Comparison of ENCODE assay signal across 8 mouse cellular contexts in the genomic region with DNA sequence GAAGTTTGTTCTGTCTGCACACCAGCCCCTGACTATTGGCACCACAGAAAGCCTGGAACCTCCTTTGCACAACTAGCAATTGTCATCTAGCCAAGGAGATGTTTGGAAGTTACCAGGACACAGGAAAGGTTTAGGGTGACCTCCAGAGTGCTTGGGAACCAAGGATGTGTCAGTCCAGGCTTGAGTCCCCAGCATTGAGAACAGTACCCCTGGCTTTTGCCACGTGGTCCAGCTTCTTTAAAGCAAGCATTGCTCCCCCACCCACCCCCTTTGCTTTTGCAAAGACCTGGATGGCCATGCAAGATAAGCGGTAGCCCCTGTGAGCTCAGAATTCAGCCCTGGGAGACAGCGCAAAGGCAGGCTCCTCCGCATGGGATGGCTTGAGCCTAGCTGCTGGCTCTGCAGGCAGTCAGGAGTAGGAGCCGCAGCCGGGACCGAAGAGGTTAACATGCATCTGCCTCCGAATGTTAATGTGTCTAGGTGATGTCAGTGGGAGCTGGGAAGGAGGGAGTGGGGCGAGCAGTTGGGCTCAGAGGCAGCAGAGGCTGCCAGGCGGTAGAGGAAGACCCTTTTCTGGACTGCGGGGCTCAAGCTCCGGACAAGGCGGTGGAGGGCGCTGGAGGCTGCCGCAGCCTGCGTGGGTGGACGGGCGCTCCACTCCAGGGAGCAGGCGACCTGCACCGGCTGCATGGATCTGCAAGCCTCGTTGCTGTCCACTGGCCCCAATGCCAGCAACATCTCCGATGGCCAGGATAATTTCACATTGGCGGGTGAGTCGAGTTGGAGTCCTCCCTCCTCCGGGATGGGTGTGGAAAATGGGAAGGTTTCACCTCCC. TPM values are rescaled to one million over a fixed set of nuclear protein-coding genes. Genes with fewer than 3 reads are reported as not detected.
DNase-seq lines count a peak whose midpoint lies in the region; ATAC-seq lines count a peak whose summit lies in the region.

Gene Mchr1, plus strand, starts transcription at position 414 of the 835 bp plus-strand sequence.

- H3K4me1 ChIP-seq in intestine, embryonic 16.5 days (ENCODE audit: control insufficient read depth, insufficient read depth, low read length): peaks cover 15% of the 10 kb centered on the region
- peaks cover 42% of the 10 kb centered on the region for H3K4me1 ChIP-seq in midbrain, embryonic 10.5 days
- 0 out of 2 replicates have a peak, but pooled peaks cover 5% of the 10 kb centered on the region for H3K4me1 ChIP-seq in stomach, embryonic 14.5 days (ENCODE audit: control insufficient read depth, insufficient read depth, low read length)

- peaks cover 4% of the 10 kb centered on the region; the same call in 1 of the 2 replicates for H3K27me3 ChIP-seq in intestine, embryonic 16.5 days (replicated peaks; ENCODE audit: control insufficient read depth, insufficient read depth, low read length)
- H3K27me3 ChIP-seq in midbrain, embryonic 10.5 days (ENCODE audit: low read depth, poor library complexity, severe bottlenecking): peaks cover 43% of the 10 kb centered on the region
- no peaks in the 10 kb centered on the region for H3K27me3 ChIP-seq in stomach, embryonic 14.5 days (ENCODE audit: control insufficient read depth, insufficient read depth, low read length)

- H3K9ac ChIP-seq in intestine, embryonic 16.5 days (ENCODE audit: low read depth, low read length): peak within 1 kb of the TSS; percentile 58
- no peak within 1 kb of the TSS; the same call in 1 of the 2 replicates for H3K9ac ChIP-seq in stomach, embryonic 14.5 days (replicated peaks; ENCODE audit: low read depth, low read length)

- H3K4me2 ChIP-seq in intestine, embryonic 16.5 days (ENCODE audit: low read depth, low read length): peak within 1 kb of the TSS; percentile 74
- peak within 1 kb of the TSS; percentile 48 for H3K4me2 ChIP-seq in stomach, embryonic 14.5 days (replicated peaks; ENCODE audit: low read depth, low read length)

- intact Hi-C loops in left cerebral cortex, postnatal 25 days (cut with DNase I): loop anchor here (5.0 kb wide), 1 partner anchor 112 kb away; no protein-coding TSS in a partner anchor

- 1% methylated on average over 25 of the region's 25 CpGs for WGBS in intestine, embryonic 16.5 days
- WGBS in midbrain, embryonic 10.5 days: under 1% methylated on average over 25 of the region's 25 CpGs
- WGBS in stomach, embryonic 14.5 days: 1% methylated on average over 25 of the region's 25 CpGs

- ATAC-seq in common myeloid progenitor, adult 5-6 weeks (replicated peaks; ENCODE audit: low read depth, poor library complexity, severe bottlenecking): peak; percentile 32; the same call in 1 of the 2 replicates
- ATAC-seq in intestine, embryonic 16.5 days: peak; percentile 66
- ATAC-seq in stomach, embryonic 14.5 days (ENCODE audit: insufficient number of reproducible peaks, insufficient read depth, low FRiP score, low read depth): peak; percentile 61; the same call in 1 of the 2 replicates

- H3K36me3 ChIP-seq in intestine, embryonic 16.5 days (ENCODE audit: control insufficient read depth, insufficient read depth, low read length): no peaks in the 10 kb centered on the region
- no peaks in the 10 kb centered on the region for H3K36me3 ChIP-seq in midbrain, embryonic 10.5 days
- no peaks in the 10 kb centered on the region for H3K36me3 ChIP-seq in stomach, embryonic 14.5 days (ENCODE audit: control insufficient read depth, insufficient read depth, low read length)

- peak; percentile 57 for DNase-seq in adrenal gland, postnatal 25 days
- peak; percentile 37 to 42 for DNase-seq in gastrocnemius, adult 8-10 months (ENCODE audit: low spot score in 2 of 2)
- peak; percentile 79 to 90 for DNase-seq in left cerebral cortex, postnatal 25 days (ENCODE audit: low spot score in 2 of 2)
- DNase-seq in midbrain, embryonic 10.5 days (ENCODE audit: low spot score): peak; percentile 83
- no peak for DNase-seq in T-cell, adult 2 months (ENCODE audit: low spot score)

- H3K27ac ChIP-seq in intestine, embryonic 16.5 days (ENCODE audit: low read length): no peak within 1 kb of the TSS
- H3K27ac ChIP-seq in midbrain, embryonic 10.5 days (replicated peaks): peak within 1 kb of the TSS; percentile 77
- no peak within 1 kb of the TSS for H3K27ac ChIP-seq in stomach, embryonic 14.5 days (ENCODE audit: low read length)

- no peaks in the 10 kb centered on the region for H3K9me3 ChIP-seq in intestine, embryonic 16.5 days (ENCODE audit: control insufficient read depth, low read length)
- H3K9me3 ChIP-seq in midbrain, embryonic 10.5 days (replicated peaks): no peaks in the 10 kb centered on the region
- H3K9me3 ChIP-seq in stomach, embryonic 14.5 days (ENCODE audit: control insufficient read depth, low read depth, low read length): no peaks in the 10 kb centered on the region

- H3K4me3 ChIP-seq in intestine, embryonic 16.5 days (ENCODE audit: low read length): peak within 1 kb of the TSS; percentile 47
- H3K4me3 ChIP-seq in midbrain, embryonic 10.5 days: peak within 1 kb of the TSS; percentile 62
- H3K4me3 ChIP-seq in stomach, embryonic 14.5 days (ENCODE audit: low read depth, low read length): peak within 1 kb of the TSS; percentile 30

RNA-seq across cellular contexts. Expression of gene Mchr1, which starts in this region (rescaled TPM):
- total RNA-seq in adrenal gland, postnatal 25 days (2021): 0.52 TPM in 1 of 2 replicates, not detected in the other
- not detected in 2 replicates for total RNA-seq in common myeloid progenitor, adult 5-6 weeks (2017)
- 1 to 10 TPM; 2.1 to 6.9 (median 4.4) TPM for total RNA-seq in gastrocnemius, adult 8-10 months (2022)
- 0.97 and 1.2 TPM in 2 replicates for polyA plus RNA-seq in intestine, embryonic 16.5 days (2015; fragmentation: Nextera tagmentation; extraction: Ambion mirVana)
- total RNA-seq in left cerebral cortex, postnatal 25 days (2021): 10 to 100 TPM; 21.5 to 26.7 TPM
- polyA plus RNA-seq in midbrain, embryonic 10.5 days (2016; fragmentation: Nextera tagmentation; extraction: Ambion mirVana): 0.43 and 1.0 TPM in 2 replicates
- 0.26 and 1.0 TPM in 2 replicates for polyA plus RNA-seq in stomach, embryonic 14.5 days (2014; fragmentation: Nextera tagmentation; extraction: Ambion mirVana)

Comparison
In these comparisons a context has a peak if more than half of its experiments do, and no peak if none do; other contexts are left out.
1. Peak in DNase-seq in adrenal gland, postnatal 25 days; RNA of the gene not detected or under 1 TPM.
2. Peak in ATAC-seq in common myeloid progenitor, adult 5-6 weeks; RNA of the gene not detected or under 1 TPM.